Mouse (Mus musculus) cerebellum, adult 18-20 months (tissue): ENCODE measurements around the gene Mup9.
"Not testable (repeated sequence)": the region's sequence is repeated elsewhere in the genome, so short reads cannot be mapped to it uniquely, and the experiment has no call there.

Experiments
- DNase-seq, 2 experiments: peaks; one replicate each; pipeline ENCODE4 v3.0.0; 2021

Gene Mup9

DNA sequence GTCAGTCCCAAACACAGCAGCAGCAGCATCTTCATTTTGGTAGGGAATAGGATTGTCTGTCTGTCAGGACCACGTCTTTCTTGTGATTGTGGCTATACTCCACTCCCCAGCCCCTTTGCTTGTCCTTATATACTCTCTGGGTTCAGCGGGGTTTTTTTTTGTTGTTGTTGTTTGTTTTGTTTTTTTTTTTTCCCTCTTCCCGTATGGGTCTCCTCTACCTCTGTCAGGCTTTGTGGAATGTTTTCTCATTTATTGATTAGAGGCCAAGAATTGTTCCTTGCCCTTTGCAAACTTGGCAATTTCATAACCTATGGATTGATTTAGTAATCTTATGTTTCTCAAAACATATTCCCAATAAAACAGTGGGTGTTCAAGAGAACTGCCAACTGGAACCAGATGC is at the start of gene Mup9:
Mup9 (minus strand) TSS at position 101 of the 400 bp plus-strand sequence.
- not testable (repeated sequence) for DNase-seq
